Mouse (Mus musculus) ES-CJ7 (cell line): Measurements from ENCODE around the gene Cant1.

Source experiments
- DNase-seq: peaks from one replicate; pipeline ENCODE4 v3.0.0; 2011; ENCODE audit warnings: low read depth, low spot score

Gene Cant1

DNA sequence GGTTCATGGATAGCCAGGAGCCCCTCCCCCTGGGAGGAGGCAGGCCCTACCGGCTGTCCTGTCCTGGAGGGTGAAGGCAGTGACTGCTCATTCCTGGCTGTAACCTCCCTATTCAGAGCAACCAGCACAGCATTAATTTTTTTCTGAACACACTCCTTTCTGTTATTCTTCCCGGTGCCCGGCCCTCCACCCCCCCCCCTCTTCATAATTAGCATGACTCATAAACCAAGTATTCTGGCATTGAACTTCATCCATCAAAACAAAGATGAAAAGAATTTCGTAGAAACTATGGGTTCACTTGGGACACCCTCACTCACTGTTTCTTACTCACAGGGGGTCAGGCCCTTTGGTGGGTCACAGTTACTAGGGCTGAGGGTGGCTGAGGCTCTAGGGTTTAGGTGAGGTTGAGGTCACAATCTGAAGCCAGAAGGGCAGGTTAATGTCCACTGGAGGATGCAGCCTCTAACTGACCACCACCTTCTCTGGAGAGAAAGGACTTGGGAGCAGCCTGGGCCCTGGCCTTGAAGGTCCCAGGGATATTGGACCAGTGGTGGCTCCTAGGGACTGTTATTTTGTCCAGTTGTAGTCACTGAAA lies 11.5 kb upstream of the Cant1 start:
- DNase-seq, result no peak

DNA sequence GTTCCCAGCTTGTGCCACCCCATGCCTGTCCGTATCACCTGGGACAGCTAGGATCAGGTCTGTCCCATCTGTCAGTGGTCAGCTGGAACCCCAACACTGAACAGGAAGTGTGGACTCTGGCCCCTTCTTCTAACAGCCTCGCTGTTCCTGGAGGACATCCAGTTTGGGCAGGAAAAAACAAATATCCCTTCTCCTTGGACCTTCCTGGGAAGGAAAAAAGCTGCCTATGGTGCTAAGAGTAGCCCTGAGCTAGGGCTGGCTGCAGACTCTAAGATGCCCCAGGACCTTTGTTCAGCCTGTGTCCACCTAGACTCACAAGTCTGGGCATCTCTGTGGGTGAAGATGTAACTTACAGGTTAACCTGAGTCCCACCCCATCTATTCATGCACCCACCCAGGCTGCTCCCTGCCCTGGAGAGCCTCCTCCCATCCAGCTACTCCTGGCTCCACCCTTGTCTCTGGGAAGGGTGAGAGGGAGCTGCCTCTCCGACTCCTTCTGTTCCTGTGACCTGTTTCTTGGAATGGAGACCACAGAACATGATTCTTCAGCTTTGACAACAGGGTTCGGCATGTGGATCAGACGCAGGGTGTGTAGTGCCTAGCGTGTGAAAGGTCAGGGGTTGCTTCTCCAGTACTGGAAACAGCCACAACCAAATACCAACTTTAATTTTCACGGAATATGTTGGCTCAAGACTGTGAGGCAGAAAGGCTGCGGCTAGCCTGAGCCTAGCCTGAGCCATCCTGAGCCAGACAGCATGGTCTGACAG lies 10.2 kb upstream of the Cant1 start:
- DNase-seq, result no peak

DNA sequence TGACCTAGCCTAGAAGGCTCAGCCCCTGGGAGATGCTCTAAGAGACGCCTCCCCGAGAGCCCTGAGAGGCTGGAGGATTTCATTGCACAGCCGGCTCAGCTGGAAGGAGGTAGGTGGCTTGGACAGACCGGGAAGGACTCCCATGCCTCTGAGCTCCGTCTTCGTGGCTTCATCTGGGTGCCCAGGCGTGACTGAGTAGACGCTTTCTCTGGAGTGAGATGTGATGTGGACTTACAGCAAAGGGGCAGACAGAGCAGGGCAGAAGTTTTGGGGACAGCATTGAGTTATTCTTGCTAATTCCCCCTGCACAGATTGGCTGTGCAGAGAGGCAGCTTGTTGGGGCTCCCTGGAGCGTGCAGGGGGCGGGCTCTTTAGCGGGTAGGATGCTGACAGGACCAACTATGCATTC lies 9.6 kb upstream of the Cant1 start:
- DNase-seq, result no peak

- no peak for DNase-seq
Measured at GRCm38 (mm10) chr11:118427986-118428385, 9.1 kb upstream of the Cant1 start, which contains the start of gene C1qtnf1. Gene C1qtnf1 (plus strand): TSS chr11:118428203.

DNA sequence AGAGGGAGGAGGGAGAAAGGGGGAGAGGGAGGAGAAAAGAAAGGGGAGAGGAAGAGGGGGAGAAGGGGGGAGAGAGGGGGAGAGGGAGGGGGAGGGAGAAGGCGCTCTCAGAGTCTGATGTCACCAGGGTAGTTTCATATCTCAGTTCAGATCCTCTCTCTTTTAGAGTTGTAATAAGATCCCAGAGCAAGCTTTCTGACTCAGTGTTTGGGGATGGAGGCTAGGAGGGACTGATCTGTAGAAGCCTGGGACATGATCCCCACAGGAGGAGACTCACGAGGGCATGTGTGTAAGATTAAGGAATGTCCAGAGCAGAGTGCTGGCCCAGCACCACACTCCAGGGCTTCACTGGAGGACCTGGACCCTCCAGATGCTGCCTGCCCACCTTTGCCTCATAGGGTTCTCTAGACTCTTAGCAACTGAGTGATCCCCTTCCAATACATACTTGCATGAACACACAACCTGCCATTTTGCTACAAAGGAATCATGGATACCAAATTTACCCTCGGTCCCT lies 8.4 kb upstream of the Cant1 start:
- DNase-seq, result no peak

- no peak for DNase-seq
Measured at GRCm38 (mm10) chr11:118426765-118427164, 7.9 kb upstream of the Cant1 start.

GRCm38 (mm10) chr11:118424621-118425335 lies 5.9 kb upstream of the Cant1 start:
- DNase-seq, result no peak

- DNase-seq, result peak; percentile 83
Measured at GRCm38 (mm10) chr11:118423266-118423971, 4.5 kb upstream of the Cant1 start.

- DNase-seq, result no peak
Measured at GRCm38 (mm10) chr11:118420261-118420660, 1.4 kb upstream of the Cant1 start.

GRCm38 (mm10) chr11:118418442-118418833 lies 448 bp downstream of the Cant1 start:
- DNase-seq, result peak; percentile 19

GRCm38 (mm10) chr11:118417496-118417895 lies 1.4 kb downstream of the Cant1 start:
- no peak for DNase-seq

- no peak for DNase-seq
Measured at GRCm38 (mm10) chr11:118416046-118416445, 2.8 kb downstream of the Cant1 start.

DNA sequence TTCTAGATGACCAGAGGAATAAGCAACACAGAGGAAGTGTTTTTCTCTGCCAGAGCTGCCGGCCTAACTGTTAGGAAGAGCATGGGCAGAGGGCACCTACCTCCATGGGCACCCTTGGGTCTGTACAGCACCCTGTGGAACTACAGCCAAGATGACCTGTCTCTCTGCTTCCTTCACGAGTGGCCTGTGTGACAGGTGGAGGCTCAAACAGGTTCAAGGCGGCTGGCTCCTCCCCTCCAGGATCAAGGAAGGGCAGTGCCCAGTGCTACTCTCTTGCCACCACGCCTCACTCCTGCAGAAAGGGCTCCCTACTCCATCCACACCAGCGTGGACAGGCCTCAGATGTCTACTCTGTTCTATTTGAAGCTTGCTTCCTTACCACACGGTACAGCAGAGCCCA lies 3.3 kb downstream of the Cant1 start:
- no peak for DNase-seq

- DNase-seq, result no peak
Measured at GRCm38 (mm10) chr11:118414270-118414669, 4.6 kb downstream of the Cant1 start.

- no peak for DNase-seq
Measured at GRCm38 (mm10) chr11:118413055-118413454, 5.8 kb downstream of the Cant1 start.

GRCm38 (mm10) chr11:118412601-118413000 lies 6.3 kb downstream of the Cant1 start:
- no peak for DNase-seq

GRCm38 (mm10) chr11:118411271-118411670 lies 7.6 kb downstream of the Cant1 start:
- no peak for DNase-seq

- no peak for DNase-seq
Measured at GRCm38 (mm10) chr11:118410479-118410878, 8.4 kb downstream of the Cant1 start.

- DNase-seq, result no peak
Measured at GRCm38 (mm10) chr11:118410073-118410444, 8.8 kb downstream of the Cant1 start.

DNA sequence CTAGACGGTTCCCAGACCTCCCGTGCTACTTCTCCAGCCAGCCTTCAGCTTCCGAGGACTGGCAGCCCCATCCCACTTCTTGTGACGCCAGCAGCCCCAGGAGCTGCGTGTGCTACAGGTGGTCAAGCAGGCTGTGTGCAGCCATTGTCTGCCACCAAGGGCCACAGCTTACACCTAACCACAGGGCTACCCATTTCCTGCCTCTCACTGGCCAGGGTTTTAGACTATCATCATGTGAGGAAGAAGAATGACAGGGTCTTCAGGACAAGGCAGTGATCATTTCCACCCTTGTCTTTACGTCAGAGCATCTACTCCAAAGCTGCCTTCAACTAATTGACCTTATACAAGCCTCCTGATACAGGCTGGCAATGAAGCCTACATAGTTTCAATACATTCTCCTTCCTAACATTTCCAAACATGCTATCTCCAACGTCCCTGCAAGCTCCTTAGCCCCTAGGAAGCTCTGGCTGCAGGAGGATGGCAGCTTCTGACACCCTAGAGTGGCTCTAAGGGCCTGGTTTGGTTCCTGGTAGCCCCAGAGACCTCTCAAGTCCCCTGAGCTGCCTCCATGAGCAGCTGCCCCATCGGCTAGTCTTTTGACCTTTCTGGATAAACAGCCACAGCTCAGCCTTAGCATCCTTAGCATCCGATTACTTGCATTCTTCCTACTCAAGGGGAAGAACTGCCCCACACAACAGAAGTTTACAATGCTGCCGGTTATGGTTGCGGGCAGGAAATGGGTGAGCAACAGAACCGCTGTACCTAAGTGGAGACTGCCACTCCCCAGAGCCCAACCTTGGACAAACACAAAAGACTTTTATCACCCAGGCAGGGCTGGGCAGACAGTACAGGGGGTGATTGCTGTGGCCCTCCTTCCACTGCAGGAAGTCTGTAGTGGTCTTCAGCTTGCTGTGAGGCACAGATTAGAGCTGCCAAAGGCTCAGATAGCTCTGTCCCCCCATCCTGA lies 9.5 kb downstream of the Cant1 start:
- DNase-seq, result no peak
